Mouse (Mus musculus) small intestine, adult 2 months (tissue): ENCODE measurements around the gene Dennd4c.

Experiments used
- CTCF ChIP-seq: fragments of 200-500 bp; IDR thresholded peaks from 2 replicates; pipeline ENCODE4 v1.5.1; 2012; ENCODE audit warnings: low read depth, mild to moderate bottlenecking, control low read depth, inconsistent platforms, low read length, moderate library complexity, mixed read lengths; ENCODE audit not compliant: insufficient replicate concordance, insufficient read length; ENCODE audit errors: extremely low read depth
- POLR2A ChIP-seq: fragments of 200-500 bp; IDR thresholded peaks from 2 replicates; pipeline ENCODE4 v1.6.1; 2012; ENCODE audit warnings: low read depth, mild to moderate bottlenecking, control low read depth, inconsistent platforms, low read length, moderate library complexity

GRCm38 (mm10) chr4:86887879-86888278 is 139.5 kb downstream of the Dennd4c start:
- TF ChIP-seq CTCF (peak; percentile 19; the same call in 1 of the 2 replicates), POLR2A (no peak)
